Comparison of ENCODE assay signal across 14 mouse cellular contexts in genomic region chr15:28131546-28131945, GRCm38 (mm10).
"Had no signal": no experiment of that assay in that cellular context is flagged by ENCODE, and none has a peak within 500 bp of the region (broad histone marks: within the 10 kb centered on the region; RNA-seq: fewer than 3 reads in every experiment).

No protein-coding gene starts in this region.

- H3K9me3 ChIP-seq: midbrain, embryonic 10.5 days; midbrain, embryonic 12.5 days; neural tube, embryonic 12.5 days; stomach, embryonic 15.5 days had no signal

- H3K4me2 ChIP-seq: lung, embryonic 14.5 days; midbrain, embryonic 12.5 days; neural tube, embryonic 12.5 days; stomach, embryonic 15.5 days had no signal

- H3K36me3 ChIP-seq: midbrain, embryonic 10.5 days; midbrain, embryonic 12.5 days; neural tube, embryonic 12.5 days; stomach, embryonic 15.5 days had no signal

- H3K27ac ChIP-seq: midbrain, embryonic 10.5 days; midbrain, embryonic 12.5 days; neural tube, embryonic 12.5 days; stomach, embryonic 15.5 days; stomach, postnatal 0 days had no signal

- H3K4me3 ChIP-seq: midbrain, embryonic 10.5 days; midbrain, embryonic 12.5 days; neural tube, embryonic 12.5 days; stomach, embryonic 15.5 days had no signal

- DNase-seq: lung, adult 18-20 months; lung, embryonic 14.5 days; lung, postnatal 10 days; lung, postnatal 4 days; midbrain, embryonic 14.5 days; right cerebral cortex, postnatal 14 days; thymus, adult 2 months; thymus, postnatal 25 days; thymus, postnatal 4 days had no signal

- H3K27me3 ChIP-seq: midbrain, embryonic 12.5 days; neural tube, embryonic 12.5 days; stomach, embryonic 15.5 days had no signal

- H3K4me1 ChIP-seq: midbrain, embryonic 10.5 days; midbrain, embryonic 12.5 days; neural tube, embryonic 12.5 days; stomach, embryonic 15.5 days had no signal
